Mouse (Mus musculus) testis, adult 2 months (tissue): ENCODE measurements at regions not wholly inside any gene's neighbourhood (a gene's known extent, or its start where the extent isn't known, plus 50 kb on each side); places are given as distances from the start of the nearest gene placed in this dataset.

Experiments used
- H3K27ac ChIP-seq: fragments of 200-500 bp; 2 replicates; pipeline ENCODE4 v1.5.1; 2012; ENCODE audit warnings: low read depth, low read length; ENCODE audit not compliant: control insufficient read depth, insufficient read depth
- H3K27me3 ChIP-seq: fragments of 200-500 bp; 2 replicates; pipeline ENCODE4 v1.6.1; 2012; ENCODE audit warnings: mild to moderate bottlenecking, low read length, moderate library complexity; ENCODE audit not compliant: control insufficient read depth, insufficient read depth
- H3K36me3 ChIP-seq: fragments of 200-500 bp; 2 replicates; pipeline ENCODE4 v1.6.1; 2012; ENCODE audit warnings: mild to moderate bottlenecking, low read length; ENCODE audit not compliant: control insufficient read depth, insufficient read depth
- H3K4me1 ChIP-seq: fragments of 200-500 bp; 2 replicates; pipeline ENCODE4 v1.6.1; 2012; ENCODE audit warnings: low read length; ENCODE audit not compliant: control insufficient read depth, insufficient read depth
- H3K4me3 ChIP-seq: fragments of 200-500 bp; 2 replicates; pipeline ENCODE4 v1.5.1; 2012; ENCODE audit warnings: low read depth, mild to moderate bottlenecking, low read length, moderate library complexity, mixed read lengths; ENCODE audit not compliant: control insufficient read depth
- CTCF ChIP-seq: fragments of 200-500 bp; IDR thresholded peaks from 2 replicates; pipeline ENCODE4 v1.5.1; 2012; ENCODE audit warnings: low read depth, mild to moderate bottlenecking, inconsistent platforms, low read length, moderate library complexity; ENCODE audit not compliant: control insufficient read depth, insufficient read depth, insufficient replicate concordance
- POLR2A ChIP-seq: fragments of 200-500 bp; IDR thresholded peaks from 2 replicates; pipeline ENCODE4 v1.6.1; 2012; ENCODE audit warnings: low read depth, mild to moderate bottlenecking, inconsistent platforms, low read length, moderate library complexity; ENCODE audit not compliant: control insufficient read depth

DNA sequence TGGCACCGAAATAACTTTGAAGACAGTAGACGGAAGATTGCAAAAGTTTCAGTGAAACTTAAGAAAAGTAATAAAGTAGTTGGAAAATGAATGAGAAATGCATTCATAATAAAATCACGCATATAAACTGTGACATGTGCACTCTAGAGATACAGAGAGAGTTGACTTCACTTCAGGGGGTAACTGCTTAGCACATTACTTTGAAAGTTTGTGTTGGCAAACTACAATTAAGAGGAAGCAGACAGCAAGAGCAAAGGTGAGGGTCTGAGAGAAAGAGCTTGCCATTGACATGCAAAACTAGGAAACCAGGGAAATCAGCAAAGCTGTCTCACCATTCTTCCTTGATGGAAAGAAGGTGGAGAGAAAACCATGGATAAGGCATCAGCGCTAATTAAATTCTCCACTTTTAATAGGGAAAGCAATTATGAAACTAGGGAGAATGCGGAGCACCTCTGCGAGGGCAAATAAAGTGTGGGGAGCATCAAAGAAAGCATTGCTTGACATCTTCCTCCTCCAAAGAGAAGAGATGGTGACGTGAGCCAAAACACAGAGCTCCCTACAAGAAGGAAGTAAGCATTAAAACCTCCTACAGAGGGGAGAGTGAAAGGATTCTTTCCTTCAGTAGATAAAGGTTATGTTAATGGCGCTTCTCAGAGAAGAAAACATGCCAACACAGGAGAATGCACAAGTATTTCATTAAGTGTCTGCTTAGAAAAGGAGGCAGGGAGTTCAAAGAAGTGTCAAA lies 563.0 kb downstream of the Mdfic start:
- no peak overlapping the region for H3K4me3 ChIP-seq

DNA sequence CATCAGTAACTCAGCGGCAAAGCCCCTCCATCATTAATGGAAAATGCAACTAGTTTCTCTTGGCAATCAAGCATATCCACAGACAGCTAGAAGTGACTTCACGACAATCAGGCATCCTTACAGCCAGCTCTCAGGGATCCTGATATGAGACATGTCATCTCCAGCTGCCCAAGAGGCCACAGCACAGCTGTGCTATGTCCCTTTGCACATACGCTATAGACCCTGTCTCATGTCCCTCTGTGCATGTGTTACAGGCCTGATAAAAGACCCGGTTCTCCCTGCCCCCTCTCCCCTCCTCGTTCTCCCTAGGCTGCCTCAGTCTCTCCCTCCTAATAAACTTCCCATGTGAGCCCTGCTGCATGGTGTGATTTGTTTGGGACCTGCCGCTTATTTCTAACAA lies 561.5 kb downstream of the Mdfic start:
- Histone ChIP-seq H3K4me1 (no peaks in the 10 kb centered on the region), H3K27ac (no peak overlapping the region), H3K27me3 (no peaks in the 10 kb centered on the region), H3K4me3 (no peak overlapping the region), H3K36me3 (no peaks in the 10 kb centered on the region)
- TF ChIP-seq POLR2A = no peak
- TF ChIP-seq CTCF = no peak

More for the DNA sequence above, 563.0 kb downstream of the Mdfic start:
- no peaks in the 10 kb centered on the region for H3K27me3 ChIP-seq
- H3K27ac ChIP-seq = no peak overlapping the region
- TF ChIP-seq CTCF (no peak), POLR2A (no peak)
- H3K4me1 ChIP-seq = peaks cover 2% of the 10 kb centered on the region; the same call in 1 of the 2 replicates
- no peaks in the 10 kb centered on the region for H3K36me3 ChIP-seq
